Mouse (Mus musculus) CH12.LX (cell line): ENCODE measurements around the gene Dtnbp1.

ENCODE experiments used
- CTCF ChIP-seq, 2 experiments: IDR thresholded peaks in 1 of 2; conservative IDR thresholded peaks in 1 of 2; 2 replicates each; pipeline ENCODE4 v1.5.1; 2011 to 2012; ENCODE audit warnings: low read depth in 2 of 2, low read length in 2 of 2, improper control_type of control experiment in 1 of 2, inconsistent platforms in 1 of 2, mild to moderate bottlenecking in 1 of 2, moderate library complexity in 1 of 2
- ELF1 ChIP-seq: IDR thresholded peaks from 2 replicates; pipeline ENCODE4 v1.6.1; 2014; ENCODE audit warnings: low read depth, mild to moderate bottlenecking, inconsistent platforms, low read length, improper control_type of control experiment
- EP300 ChIP-seq: IDR thresholded peaks from 2 replicates; pipeline ENCODE4 v1.6.1; 2011; ENCODE audit warnings: low read length, improper control_type of control experiment
- HCFC1 ChIP-seq: IDR thresholded peaks from 2 replicates; pipeline ENCODE4 v1.6.1; 2012; ENCODE audit warnings: low read depth, mild to moderate bottlenecking, inconsistent platforms, low read length, improper control_type of control experiment
- PAX5 ChIP-seq: IDR thresholded peaks from 2 replicates; pipeline ENCODE4 v1.6.1; 2012; ENCODE audit warnings: low read length, inconsistent platforms, mixed read lengths
- POLR2A ChIP-seq: IDR thresholded peaks from 2 replicates; pipeline ENCODE4 v1.6.1; 2011; ENCODE audit warnings: low read depth, mild to moderate bottlenecking, improper control_type of control experiment, low read length
- TCF12 ChIP-seq: IDR thresholded peaks from 2 replicates; pipeline ENCODE4 v1.6.1; 2014; ENCODE audit warnings: low read depth, mild to moderate bottlenecking, inconsistent platforms, low read length, improper control_type of control experiment
- UBTF ChIP-seq: IDR thresholded peaks from 2 replicates; pipeline ENCODE4 v1.6.1; 2012; ENCODE audit warnings: low read depth, mild to moderate bottlenecking, inconsistent platforms, low read length, improper control_type of control experiment, moderate library complexity
- USF2 ChIP-seq: conservative IDR thresholded peaks from 2 replicates; pipeline ENCODE4 v1.6.1; 2011; ENCODE audit warnings: low read depth, low read length, improper control_type of control experiment
- ZC3H11A ChIP-seq: IDR thresholded peaks from 2 replicates; pipeline ENCODE4 v1.6.1; 2012; ENCODE audit warnings: low read depth, mild to moderate bottlenecking, inconsistent platforms, low read length, improper control_type of control experiment
- ZMIZ1 ChIP-seq: IDR thresholded peaks from 2 replicates; pipeline ENCODE4 v1.6.1; 2012; ENCODE audit warnings: low read depth, mild to moderate bottlenecking, inconsistent platforms, low read length, improper control_type of control experiment
- ZNF384 ChIP-seq: IDR thresholded peaks from 2 replicates; pipeline ENCODE4 v1.6.1; 2012; ENCODE audit warnings: low read depth, low read length, improper control_type of control experiment, inconsistent platforms

- TF ChIP-seq HCFC1, result peak; percentile 16; the same call in 1 of the 2 replicates
- TF ChIP-seq ZC3H11A, result no peak
- no peak for TF ChIP-seq EP300
- no peak for TF ChIP-seq ELF1
- no peak for TF ChIP-seq ZMIZ1
- no peak for TF ChIP-seq CTCF (conservative IDR thresholded peaks at IDR 0.05 in 1 of 2, IDR thresholded peaks at IDR 0.05 in 1 of 2; ENCODE audit: low read depth in 2 of 2, low read length in 2 of 2)
- no peak for TF ChIP-seq PAX5
- TF ChIP-seq USF2, result peak; percentile 27; the same call in 1 of the 2 replicates
- no peak for TF ChIP-seq POLR2A
- no peak for TF ChIP-seq ZNF384
- no peak for TF ChIP-seq UBTF
- TF ChIP-seq TCF12, result peak; percentile 12; the same call in 1 of the 2 replicates
Observed at GRCm38 (mm10) chr13:45001228-45001910, 578 bp downstream of the Dtnbp1 start.
